Mouse (Mus musculus): ENCODE measurements around the gene Plcg2. TPM values are rescaled to one million over a fixed set of nuclear protein-coding genes. Genes with fewer than 3 reads are reported as not detected.

Plcg2 gene
- polyA plus RNA-seq, 1 experiment from 2014 or later, result 1.2 TPM

DNA sequence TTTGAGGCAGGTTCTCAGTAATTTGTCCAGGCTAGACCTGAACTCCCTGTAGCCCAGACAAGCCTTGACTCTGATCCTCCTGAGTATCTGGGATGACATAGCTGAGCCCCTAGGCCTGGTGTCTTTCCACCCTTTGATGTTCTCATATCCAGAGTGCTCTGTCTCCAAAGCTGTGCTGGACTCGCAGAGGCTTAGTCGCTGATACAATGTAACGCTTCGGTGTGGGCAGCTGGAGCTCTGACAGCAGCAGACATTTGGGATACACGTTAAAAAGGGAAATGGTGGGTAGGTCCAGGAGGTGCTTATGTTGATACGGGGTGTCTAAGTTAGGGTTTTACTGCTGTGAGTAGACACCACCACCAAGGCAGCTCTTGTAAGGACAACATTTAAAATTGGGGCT is 80.8 kb downstream of the Plcg2 start:
- H3K9ac ChIP-seq (ENCODE audit: low read depth, low read length), result no peak overlapping the region
- H3K9me3 ChIP-seq (replicated peaks; ENCODE audit: control insufficient read depth, low read length, poor library complexity, severe bottlenecking), result peaks cover 3% of the 10 kb centered on the region; the same call in 1 of the 2 replicates
- H3K27me3 ChIP-seq (ENCODE audit: control insufficient read depth, insufficient read depth, low read depth, low read length), result no peaks in the 10 kb centered on the region
- H3K4me2 ChIP-seq (ENCODE audit: low read length), result no peak overlapping the region
- 87% methylated on average over 6 of the region's 6 CpGs for WGBS
- ATAC-seq, result no peak
- H3K36me3 ChIP-seq (ENCODE audit: control insufficient read depth, insufficient read depth, low read length), result no peaks in the 10 kb centered on the region
- no peaks in the 10 kb centered on the region for H3K4me1 ChIP-seq (ENCODE audit: control insufficient read depth, insufficient read depth, low read length)
- H3K27ac ChIP-seq (ENCODE audit: low read length), result no peak overlapping the region
- no peak overlapping the region for H3K4me3 ChIP-seq (ENCODE audit: low read depth, low read length)

DNA sequence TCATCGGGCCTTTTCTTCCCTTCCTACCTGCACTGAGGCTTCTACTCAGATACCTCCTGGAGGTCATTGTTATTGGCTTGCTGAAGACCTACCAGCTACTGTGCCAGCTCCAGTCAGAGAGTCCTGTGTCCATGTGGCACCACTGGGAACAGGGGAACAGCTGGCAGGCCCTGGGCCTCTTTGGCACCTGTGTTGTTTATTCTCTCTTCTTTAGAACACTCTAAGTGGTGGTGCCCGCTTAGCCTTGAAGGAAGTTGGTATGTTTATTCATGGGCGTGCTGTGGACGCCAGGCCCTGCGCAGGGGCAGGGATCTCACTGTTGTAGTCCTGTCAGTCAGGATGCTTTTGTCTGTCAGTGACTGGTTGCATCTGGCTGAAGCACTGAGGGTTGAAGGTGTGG is 95.8 kb downstream of the Plcg2 start:
- Histone ChIP-seq H3K4me3 (ENCODE audit: low read depth, low read length) (no peak overlapping the region), H3K9me3 (replicated peaks; ENCODE audit: control insufficient read depth, low read length, poor library complexity, severe bottlenecking) (no peaks in the 10 kb centered on the region; the same call in 1 of the 2 replicates), H3K9ac (ENCODE audit: low read depth, low read length) (no peak overlapping the region), H3K27ac (ENCODE audit: low read length) (no peak overlapping the region), H3K4me2 (ENCODE audit: low read length) (no peak overlapping the region), H3K27me3 (ENCODE audit: control insufficient read depth, insufficient read depth, low read depth, low read length) (no peaks in the 10 kb centered on the region), H3K4me1 (ENCODE audit: control insufficient read depth, insufficient read depth, low read length) (no peaks in the 10 kb centered on the region), H3K36me3 (ENCODE audit: control insufficient read depth, insufficient read depth, low read length) (no peaks in the 10 kb centered on the region)
- whole genome bisulfite sequencing, result 89% methylated on average over 5 of the region's 5 CpGs
- no peak for ATAC-seq

DNA sequence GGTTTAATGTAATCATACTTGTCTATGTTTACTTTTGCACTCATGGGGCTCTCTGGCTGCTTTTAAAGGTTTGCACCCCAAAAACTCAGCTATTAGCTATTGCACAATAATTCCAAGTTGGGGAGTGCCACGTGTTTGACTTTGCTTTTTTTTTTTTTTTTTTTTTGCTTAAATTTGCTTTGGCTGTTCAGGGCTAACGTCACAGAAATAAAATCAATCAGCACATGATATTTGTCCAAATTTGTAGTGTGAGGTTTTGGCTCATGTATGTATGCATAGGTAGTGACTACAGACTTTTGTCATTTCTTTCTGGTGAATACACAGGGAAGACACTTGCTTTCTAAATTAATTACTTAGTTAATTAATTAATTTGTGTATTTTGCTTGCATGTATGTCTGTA is 96.9 kb downstream of the Plcg2 start:
- no peak for ATAC-seq
- 91% methylated on average over 2 of the region's 2 CpGs for WGBS
- Histone ChIP-seq H3K4me1 (ENCODE audit: control insufficient read depth, insufficient read depth, low read length) (no peaks in the 10 kb centered on the region), H3K9ac (ENCODE audit: low read depth, low read length) (no peak overlapping the region), H3K9me3 (replicated peaks; ENCODE audit: control insufficient read depth, low read length, poor library complexity, severe bottlenecking) (no peaks in the 10 kb centered on the region), H3K4me3 (ENCODE audit: low read depth, low read length) (no peak overlapping the region), H3K4me2 (ENCODE audit: low read length) (no peak overlapping the region), H3K36me3 (ENCODE audit: control insufficient read depth, insufficient read depth, low read length) (no peaks in the 10 kb centered on the region), H3K27ac (ENCODE audit: low read length) (no peak overlapping the region), H3K27me3 (ENCODE audit: control insufficient read depth, insufficient read depth, low read depth, low read length) (no peaks in the 10 kb centered on the region)

DNA sequence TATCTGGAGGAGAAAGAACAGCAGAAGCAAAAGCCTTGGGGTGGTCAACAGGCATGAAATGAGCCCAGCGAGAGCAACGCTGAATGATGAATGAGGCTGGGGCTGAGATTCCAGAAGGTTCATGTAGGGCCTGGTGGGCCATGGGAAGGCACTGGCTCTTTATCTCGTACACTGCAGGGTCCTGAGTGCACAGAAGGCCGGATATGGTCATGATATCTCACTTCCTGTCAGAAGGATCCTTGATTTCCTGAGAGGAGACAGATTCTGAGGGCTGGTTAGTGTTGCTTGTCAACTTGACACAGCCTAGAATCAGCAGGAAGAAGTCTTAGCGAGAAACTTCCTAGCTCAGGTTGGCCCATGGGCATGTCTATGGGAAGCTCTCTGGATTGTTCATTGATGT is 98.7 kb downstream of the Plcg2 start:
- Histone ChIP-seq H3K9me3 (replicated peaks; ENCODE audit: control insufficient read depth, low read length, poor library complexity, severe bottlenecking) (no peaks in the 10 kb centered on the region), H3K27ac (ENCODE audit: low read length) (no peak overlapping the region), H3K4me2 (ENCODE audit: low read length) (no peak overlapping the region), H3K9ac (ENCODE audit: low read depth, low read length) (no peak overlapping the region), H3K36me3 (ENCODE audit: control insufficient read depth, insufficient read depth, low read length) (no peaks in the 10 kb centered on the region), H3K4me3 (ENCODE audit: low read depth, low read length) (no peak overlapping the region), H3K27me3 (ENCODE audit: control insufficient read depth, insufficient read depth, low read depth, low read length) (no peaks in the 10 kb centered on the region), H3K4me1 (ENCODE audit: control insufficient read depth, insufficient read depth, low read length) (no peaks in the 10 kb centered on the region)
- no peak for ATAC-seq
- WGBS, result 91% methylated on average over 5 of the region's 5 CpGs

DNA sequence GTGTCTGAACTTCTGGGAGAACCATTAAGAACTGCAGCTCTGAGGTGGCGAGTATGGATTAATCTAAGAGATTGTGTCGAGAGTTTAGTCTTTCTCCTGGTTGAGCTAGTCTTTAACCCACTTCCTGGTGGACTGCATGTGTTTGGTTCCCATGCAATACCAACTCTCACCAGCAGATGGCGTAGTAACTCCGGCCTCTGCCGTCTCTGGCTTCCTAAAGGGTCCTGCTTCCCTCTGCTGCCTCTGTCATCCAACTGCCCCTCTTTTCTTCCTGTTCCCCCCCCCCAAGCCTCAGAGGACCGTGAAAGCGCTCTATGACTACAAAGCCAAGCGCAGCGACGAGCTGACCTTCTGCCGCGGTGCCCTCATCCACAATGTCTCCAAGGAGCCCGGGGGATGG is 102.7 kb downstream of the Plcg2 start:
- WGBS, result 68% methylated on average over 13 of the region's 13 CpGs

DNA sequence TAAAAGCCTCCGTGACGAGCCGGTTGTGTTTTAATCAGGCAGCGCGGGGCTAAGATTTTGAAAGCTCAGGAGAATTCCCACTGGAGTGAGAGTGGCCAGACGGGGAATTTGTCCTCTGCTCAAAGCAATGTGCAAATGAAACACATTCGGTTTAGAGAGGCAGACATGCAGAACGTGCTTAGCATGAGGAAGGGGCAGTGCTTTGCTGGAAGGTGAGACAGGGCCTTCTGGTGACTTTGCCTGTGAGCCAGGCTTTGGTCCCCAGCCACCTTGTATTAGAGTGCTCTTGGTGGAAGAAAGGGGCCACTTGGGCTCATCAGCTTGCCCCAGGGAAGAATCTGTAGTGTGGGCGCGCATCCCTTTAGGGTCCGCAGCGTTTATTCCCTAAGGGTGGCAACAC is 106.0 kb downstream of the Plcg2 start:
- Histone ChIP-seq H3K4me1 (ENCODE audit: control insufficient read depth, insufficient read depth, low read length) (no peaks in the 10 kb centered on the region), H3K4me3 (ENCODE audit: low read depth, low read length) (no peak overlapping the region), H3K27ac (ENCODE audit: low read length) (no peak overlapping the region), H3K36me3 (ENCODE audit: control insufficient read depth, insufficient read depth, low read length) (no peaks in the 10 kb centered on the region), H3K9me3 (replicated peaks; ENCODE audit: control insufficient read depth, low read length, poor library complexity, severe bottlenecking) (no peaks in the 10 kb centered on the region), H3K27me3 (ENCODE audit: control insufficient read depth, insufficient read depth, low read depth, low read length) (no peaks in the 10 kb centered on the region), H3K9ac (ENCODE audit: low read depth, low read length) (no peak overlapping the region), H3K4me2 (ENCODE audit: low read length) (no peak overlapping the region)
- no peak for ATAC-seq
- WGBS, result 65% methylated on average over 12 of the region's 12 CpGs

More for the DNA sequence above, 102.7 kb downstream of the Plcg2 start:
- Histone ChIP-seq H3K9me3 (replicated peaks; ENCODE audit: control insufficient read depth, low read length, poor library complexity, severe bottlenecking) (no peaks in the 10 kb centered on the region), H3K27me3 (ENCODE audit: control insufficient read depth, insufficient read depth, low read depth, low read length) (no peaks in the 10 kb centered on the region), H3K4me1 (ENCODE audit: control insufficient read depth, insufficient read depth, low read length) (no peaks in the 10 kb centered on the region), H3K9ac (ENCODE audit: low read depth, low read length) (no peak overlapping the region), H3K4me2 (ENCODE audit: low read length) (no peak overlapping the region), H3K4me3 (ENCODE audit: low read depth, low read length) (no peak overlapping the region), H3K36me3 (ENCODE audit: control insufficient read depth, insufficient read depth, low read length) (no peaks in the 10 kb centered on the region), H3K27ac (ENCODE audit: low read length) (no peak overlapping the region)
- ATAC-seq, result no peak

DNA sequence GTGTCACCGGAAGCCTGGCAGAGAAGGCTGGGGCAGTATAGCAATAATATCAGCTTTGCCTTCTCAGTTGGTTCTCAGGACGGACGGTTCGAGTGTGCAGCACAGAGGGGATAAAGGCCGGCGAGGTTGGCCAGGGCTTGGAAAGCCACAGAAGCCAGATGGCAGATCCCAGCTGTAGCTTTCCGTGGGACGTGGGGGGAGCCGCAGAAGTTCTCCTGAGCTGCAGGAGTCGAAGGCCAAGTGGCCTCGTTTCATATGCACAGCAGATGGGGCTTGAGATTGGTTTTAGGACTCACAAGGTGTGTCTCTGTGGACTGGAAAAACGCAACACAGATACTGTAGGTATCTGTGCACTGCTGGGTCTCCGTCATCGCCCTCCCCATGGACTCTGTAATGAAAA is 106.6 kb downstream of the Plcg2 start:
- no peaks in the 10 kb centered on the region for H3K4me1 ChIP-seq (ENCODE audit: control insufficient read depth, insufficient read depth, low read length)
- 79% methylated on average over 14 of the region's 14 CpGs for WGBS
- no peak overlapping the region for H3K9ac ChIP-seq (ENCODE audit: low read depth, low read length)
- no peak overlapping the region for H3K27ac ChIP-seq (ENCODE audit: low read length)
- no peak overlapping the region for H3K4me2 ChIP-seq (ENCODE audit: low read length)
- no peaks in the 10 kb centered on the region for H3K36me3 ChIP-seq (ENCODE audit: control insufficient read depth, insufficient read depth, low read length)
- no peak overlapping the region for H3K4me3 ChIP-seq (ENCODE audit: low read depth, low read length)
- no peaks in the 10 kb centered on the region; the same call in 1 of the 2 replicates for H3K27me3 ChIP-seq (ENCODE audit: control insufficient read depth, insufficient read depth, low read depth, low read length)
- ATAC-seq, result no peak
- H3K9me3 ChIP-seq (replicated peaks; ENCODE audit: control insufficient read depth, low read length, poor library complexity, severe bottlenecking), result no peaks in the 10 kb centered on the region

DNA sequence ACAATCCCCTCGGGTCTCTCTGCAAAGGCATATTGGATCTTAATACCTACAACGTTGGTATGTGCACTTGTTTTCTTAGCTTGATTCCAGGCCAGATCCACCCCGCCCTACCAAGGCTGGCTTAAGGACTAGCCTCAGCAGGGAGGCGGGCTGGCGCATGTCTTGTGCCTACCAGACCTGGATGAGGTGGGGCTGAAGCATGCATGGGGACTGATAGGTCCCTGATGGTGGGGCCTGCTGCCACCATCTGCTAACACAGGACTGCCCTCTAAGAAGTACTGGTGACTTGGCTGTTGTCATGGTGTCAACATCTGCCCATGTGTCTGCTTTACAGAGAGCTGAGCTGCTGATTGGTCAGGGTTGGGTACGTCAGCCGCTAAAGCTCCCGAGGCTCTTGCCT is 107.1 kb downstream of the Plcg2 start:
- H3K4me3 ChIP-seq (ENCODE audit: low read depth, low read length), result no peak overlapping the region
- no peak overlapping the region for H3K9ac ChIP-seq (ENCODE audit: low read depth, low read length)
- no peaks in the 10 kb centered on the region for H3K36me3 ChIP-seq (ENCODE audit: control insufficient read depth, insufficient read depth, low read length)
- H3K4me1 ChIP-seq (ENCODE audit: control insufficient read depth, insufficient read depth, low read length), result no peaks in the 10 kb centered on the region
- no peaks in the 10 kb centered on the region; the same call in 1 of the 2 replicates for H3K27me3 ChIP-seq (ENCODE audit: control insufficient read depth, insufficient read depth, low read depth, low read length)
- no peaks in the 10 kb centered on the region for H3K9me3 ChIP-seq (replicated peaks; ENCODE audit: control insufficient read depth, low read length, poor library complexity, severe bottlenecking)
- no peak for ATAC-seq
- no peak overlapping the region for H3K4me2 ChIP-seq (ENCODE audit: low read length)
- WGBS, result 87% methylated on average over 8 of the region's 8 CpGs
- H3K27ac ChIP-seq (ENCODE audit: low read length), result no peak overlapping the region

DNA sequence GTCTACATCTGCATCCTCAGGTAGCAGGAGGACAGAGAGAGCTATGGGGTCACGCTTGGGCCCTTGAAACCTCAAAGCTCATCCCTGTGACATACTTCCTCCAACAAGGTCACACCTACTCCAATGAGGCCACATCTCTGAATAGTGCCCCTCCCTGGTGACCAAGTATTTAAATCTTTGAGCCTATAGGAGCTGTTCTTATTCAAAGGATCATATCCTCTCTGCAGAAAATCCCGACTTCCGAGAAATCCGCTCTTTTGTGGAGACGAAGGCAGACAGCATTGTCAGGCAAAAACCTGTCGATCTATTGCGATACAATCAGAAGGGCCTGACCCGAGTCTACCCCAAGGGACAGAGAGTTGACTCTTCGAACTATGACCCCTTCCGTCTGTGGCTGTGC is 112.4 kb downstream of the Plcg2 start:
- Histone ChIP-seq H3K4me3 (ENCODE audit: low read depth, low read length) (no peak overlapping the region), H3K36me3 (ENCODE audit: control insufficient read depth, insufficient read depth, low read length) (no peaks in the 10 kb centered on the region), H3K9ac (ENCODE audit: low read depth, low read length) (no peak overlapping the region), H3K27ac (ENCODE audit: low read length) (no peak overlapping the region), H3K4me1 (ENCODE audit: control insufficient read depth, insufficient read depth, low read length) (no peaks in the 10 kb centered on the region), H3K9me3 (replicated peaks; ENCODE audit: control insufficient read depth, low read length, poor library complexity, severe bottlenecking) (no peaks in the 10 kb centered on the region), H3K4me2 (ENCODE audit: low read length) (no peak overlapping the region), H3K27me3 (ENCODE audit: control insufficient read depth, insufficient read depth, low read depth, low read length) (no peaks in the 10 kb centered on the region; the same call in 1 of the 2 replicates)
- 97% methylated on average over 10 of the region's 10 CpGs for WGBS
- no peak for ATAC-seq

DNA sequence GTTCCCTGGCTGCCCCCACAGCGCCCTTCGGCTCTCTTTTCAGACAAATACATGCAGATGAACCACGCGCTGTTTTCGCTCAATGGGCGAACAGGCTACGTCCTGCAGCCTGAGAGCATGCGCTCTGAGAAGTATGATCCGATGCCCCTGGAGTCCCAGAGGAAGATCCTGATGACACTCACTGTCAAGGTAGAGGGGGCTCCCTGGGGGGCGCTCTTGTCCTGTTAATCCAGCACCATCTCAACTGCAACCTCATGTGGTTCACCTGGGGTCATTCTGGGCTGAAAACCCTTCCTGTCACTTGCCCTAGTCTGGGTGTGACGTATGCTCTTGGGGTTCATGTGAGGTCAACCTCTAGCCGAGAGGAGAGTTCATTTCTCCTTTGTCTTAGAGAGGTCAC is 114.8 kb downstream of the Plcg2 start:
- H3K4me1 ChIP-seq (ENCODE audit: control insufficient read depth, insufficient read depth, low read length), result no peaks in the 10 kb centered on the region
- H3K4me2 ChIP-seq (ENCODE audit: low read length), result no peak overlapping the region
- no peak for ATAC-seq
- no peak overlapping the region for H3K4me3 ChIP-seq (ENCODE audit: low read depth, low read length)
- no peaks in the 10 kb centered on the region for H3K36me3 ChIP-seq (ENCODE audit: control insufficient read depth, insufficient read depth, low read length)
- no peak overlapping the region for H3K9ac ChIP-seq (ENCODE audit: low read depth, low read length)
- H3K9me3 ChIP-seq (replicated peaks; ENCODE audit: control insufficient read depth, low read length, poor library complexity, severe bottlenecking), result no peaks in the 10 kb centered on the region
- no peak overlapping the region for H3K27ac ChIP-seq (ENCODE audit: low read length)
- WGBS, result 87% methylated on average over 12 of the region's 12 CpGs
- no peaks in the 10 kb centered on the region; the same call in 1 of the 2 replicates for H3K27me3 ChIP-seq (ENCODE audit: control insufficient read depth, insufficient read depth, low read depth, low read length)

Measured in midbrain, embryonic 16.5 days (tissue).